Mouse (Mus musculus) hindbrain, embryonic 14.5 days (tissue): Measurements from ENCODE around the gene Pef1. TPM values are rescaled to one million over a fixed set of nuclear protein-coding genes. Genes with fewer than 3 reads are reported as not detected.
A peak's percentile ranks its signal among the peaks of the same experiment; 100 is the strongest.

Experiments
- ATAC-seq: fragments of 200-750 bp; cut with Nextera tagmentation; 2 replicates; pipeline ENCODE4 v1.8.0; 2017; ENCODE audit warnings: moderate number of reproducible peaks, mild to moderate bottlenecking, moderate TSS enrichment, moderate library complexity; ENCODE audit not compliant: low FRiP score
- DNase-seq: peaks from one replicate; pipeline ENCODE4 v3.0.0-alpha.2; 2015; ENCODE audit warnings: low spot score
- H3K27ac ChIP-seq: fragments of 300-500 bp; sonication (generic); 2 replicates; pipeline ENCODE4 v1.5.1; 2014; ENCODE audit warnings: mild to moderate bottlenecking, moderate library complexity
- H3K27me3 ChIP-seq: fragments of 300-500 bp; sonication (generic); 2 replicates; pipeline ENCODE4 v1.6.1; 2014; ENCODE audit warnings: mild to moderate bottlenecking, low read length, mixed read lengths; ENCODE audit not compliant: control insufficient read depth, insufficient read depth
- H3K36me3 ChIP-seq: fragments of 300-500 bp; sonication (generic); replicated peaks from 2 replicates; pipeline ENCODE4 v1.6.1; 2014; ENCODE audit not compliant: control insufficient read depth, insufficient read depth
- H3K4me1 ChIP-seq: fragments of 300-500 bp; sonication (generic); replicated peaks from 2 replicates; pipeline ENCODE4 v1.6.1; 2014; ENCODE audit warnings: antibody characterized with exemption, low read length, mixed read lengths; ENCODE audit not compliant: control insufficient read depth, insufficient read depth
- H3K4me2 ChIP-seq: fragments of 300-500 bp; sonication (generic); replicated peaks from 2 replicates; pipeline ENCODE4 v1.6.1; 2014; ENCODE audit warnings: mild to moderate bottlenecking, moderate library complexity
- H3K4me3 ChIP-seq: fragments of 300-500 bp; sonication (generic); replicated peaks from 2 replicates; pipeline ENCODE4 v1.5.1; 2014; ENCODE audit warnings: mild to moderate bottlenecking, low read length
- H3K9ac ChIP-seq: fragments of 300-500 bp; sonication (generic); 2 replicates; pipeline ENCODE4 v1.6.1; 2014
- H3K9me3 ChIP-seq: fragments of 300-500 bp; sonication (generic); 2 replicates; pipeline ENCODE4 v1.6.1; 2016; ENCODE audit warnings: low read length; ENCODE audit not compliant: control insufficient read depth
- WGBS: fragments of 180-500 bp; shearing (Covaris S2); extraction: QIAGEN DNeasy Blood & Tissue Kit; methylation state at CpG from one replicate; pipeline ENCODE4 v1.1.7; 2014; 5-methylcytosine and 5-hydroxymethylcytosine counted together
- polyA plus RNA-seq: library from polyadenylated mRNA; unstranded; fragments of >200 nt; fragmentation: Nextera tagmentation; extraction: Ambion mirVana; gene quantifications from 2 replicates; pipeline ENCODE4 v1.2.1, GENCODE M21; 2014

Gene Pef1
- polyA plus RNA-seq, 1 experiment from 2014 or later, result 66.0 TPM

GRCm38 (mm10) chr4:130124110-130124509 is 21.8 kb downstream of the Pef1 start:
- Histone ChIP-seq H3K36me3 (peaks cover 72% of the 10 kb centered on the region), H3K4me1 (no peaks in the 10 kb centered on the region), H3K27me3 (no peaks in the 10 kb centered on the region), H3K27ac (no peak overlapping the region), H3K4me2 (no peak overlapping the region), H3K9ac (no peak overlapping the region), H3K4me3 (no peak overlapping the region), H3K9me3 (no peaks in the 10 kb centered on the region)
- 93% methylated on average over 4 of the region's 4 CpGs for WGBS
- ATAC-seq (no peak), DNase-seq (no peak)

DNA sequence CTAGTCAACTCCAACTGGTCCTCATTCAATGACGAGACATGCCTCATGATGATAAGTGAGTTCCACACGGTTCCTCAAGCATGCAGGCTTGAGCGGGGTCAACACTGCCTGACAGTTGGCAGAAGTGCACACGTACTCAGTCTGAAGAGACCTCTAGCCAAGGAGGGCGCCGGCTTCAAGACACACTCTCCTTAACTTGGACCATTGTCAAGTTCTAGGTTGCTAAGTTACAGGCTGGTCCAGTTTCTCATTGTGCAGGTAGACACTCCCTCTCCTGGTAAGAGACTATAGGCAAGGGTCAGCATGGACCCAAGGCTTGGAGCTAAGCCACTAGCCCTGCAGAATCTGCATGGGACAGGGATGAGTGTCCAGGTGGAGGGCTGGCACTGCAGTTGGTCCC is 22.8 kb downstream of the Pef1 start:
- DNase-seq (no peak), ATAC-seq (no peak)
- Histone ChIP-seq H3K4me3 (no peak overlapping the region), H3K4me1 (no peaks in the 10 kb centered on the region; the same call in 1 of the 2 replicates), H3K9ac (no peak overlapping the region), H3K4me2 (no peak overlapping the region), H3K9me3 (no peaks in the 10 kb centered on the region), H3K27ac (no peak overlapping the region), H3K27me3 (no peaks in the 10 kb centered on the region), H3K36me3 (peaks cover 72% of the 10 kb centered on the region)
- WGBS, result 95% methylated on average over 6 of the region's 6 CpGs

DNA sequence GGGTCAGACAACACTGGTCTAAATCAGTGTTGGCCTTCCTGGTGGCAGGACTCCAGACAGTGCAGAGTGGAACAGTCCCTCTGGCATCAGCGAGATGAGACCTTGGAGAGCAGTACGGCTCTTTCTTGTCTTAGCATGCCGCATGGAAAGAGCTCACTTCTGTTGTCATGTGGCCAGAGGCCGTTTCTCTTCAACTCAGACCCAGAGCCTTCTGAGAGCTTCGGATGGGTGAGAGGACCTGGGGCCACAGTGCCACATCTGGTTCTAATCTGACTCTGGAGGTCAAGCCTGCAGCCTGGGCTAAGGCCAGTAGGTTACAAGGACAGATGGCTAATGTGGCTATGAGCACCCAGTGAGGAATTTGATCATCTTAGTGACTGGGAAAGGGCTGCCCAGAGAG is 23.6 kb downstream of the Pef1 start:
- no peak overlapping the region for H3K4me2 ChIP-seq
- no peak for ATAC-seq
- no peaks in the 10 kb centered on the region for H3K9me3 ChIP-seq
- 81% methylated on average over 5 of the region's 5 CpGs for WGBS
- no peak overlapping the region for H3K9ac ChIP-seq
- no peak overlapping the region for H3K4me3 ChIP-seq
- no peaks in the 10 kb centered on the region; the same call in 1 of the 2 replicates for H3K4me1 ChIP-seq
- no peak for DNase-seq
- no peak overlapping the region for H3K27ac ChIP-seq
- no peaks in the 10 kb centered on the region for H3K27me3 ChIP-seq
- peaks cover 72% of the 10 kb centered on the region for H3K36me3 ChIP-seq

DNA sequence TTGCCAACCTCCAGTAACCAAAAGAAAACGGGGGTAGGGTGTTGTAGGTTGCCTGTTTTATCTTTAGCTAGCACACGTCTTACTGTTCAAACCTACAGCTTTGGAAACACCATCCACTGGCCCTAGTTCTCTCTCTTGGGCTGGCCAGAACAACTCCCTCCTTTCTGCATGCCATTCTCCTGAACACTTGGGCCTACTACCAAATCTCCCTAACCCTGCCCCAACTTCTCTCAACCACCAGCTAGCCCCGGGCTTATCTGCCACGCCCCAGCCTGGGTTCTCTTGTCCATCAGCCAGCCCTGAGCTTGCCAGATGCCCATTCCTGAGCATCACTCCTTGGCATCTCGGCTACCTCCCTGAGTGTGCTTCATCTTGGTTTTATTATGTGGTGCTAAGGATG is 26.5 kb downstream of the Pef1 start:
- peaks cover 42% of the 10 kb centered on the region for H3K36me3 ChIP-seq
- no peak overlapping the region for H3K9ac ChIP-seq
- H3K27ac ChIP-seq, result no peak overlapping the region
- no peaks in the 10 kb centered on the region for H3K9me3 ChIP-seq
- ATAC-seq, result no peak
- H3K27me3 ChIP-seq, result no peaks in the 10 kb centered on the region
- 86% methylated on average over 5 of the region's 5 CpGs for WGBS
- no peaks in the 10 kb centered on the region; the same call in 1 of the 2 replicates for H3K4me1 ChIP-seq
- no peak overlapping the region for H3K4me2 ChIP-seq
- no peak for DNase-seq
- H3K4me3 ChIP-seq, result no peak overlapping the region

DNA sequence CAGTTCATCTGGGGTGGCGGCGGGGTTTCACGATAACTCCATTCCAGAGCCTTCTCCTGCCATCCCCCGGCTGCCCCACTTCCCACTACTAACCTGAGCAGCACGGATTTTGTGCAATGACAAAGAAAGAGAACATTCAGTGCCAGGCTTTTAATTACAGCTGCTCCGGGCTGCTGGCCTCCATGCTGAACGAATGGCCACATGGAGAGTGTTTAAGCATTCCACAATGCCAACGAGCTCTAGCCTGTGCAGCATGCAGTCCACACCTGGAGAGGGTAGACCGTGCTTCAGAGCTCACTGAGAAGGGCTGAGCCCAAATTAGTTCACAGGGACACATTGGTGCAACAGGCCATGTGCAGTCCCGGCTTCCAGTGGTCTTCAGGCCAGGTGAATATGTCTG is 27.7 kb downstream of the Pef1 start:
- no peak for ATAC-seq
- H3K4me3 ChIP-seq, result no peak overlapping the region
- H3K9ac ChIP-seq, result no peak overlapping the region
- H3K9me3 ChIP-seq, result no peaks in the 10 kb centered on the region
- no peak overlapping the region for H3K4me2 ChIP-seq
- peaks cover 31% of the 10 kb centered on the region for H3K36me3 ChIP-seq
- 69% methylated on average over 10 of the region's 10 CpGs for WGBS
- no peaks in the 10 kb centered on the region; the same call in 1 of the 2 replicates for H3K4me1 ChIP-seq
- H3K27ac ChIP-seq, result no peak overlapping the region
- no peak for DNase-seq
- no peaks in the 10 kb centered on the region for H3K27me3 ChIP-seq

- 50% methylated on average over 13 of the region's 13 CpGs for WGBS
- DNase-seq (no peak), ATAC-seq (no peak)
- Histone ChIP-seq H3K9ac (no peak overlapping the region), H3K9me3 (no peaks in the 10 kb centered on the region), H3K27ac (no peak overlapping the region), H3K4me2 (no peak overlapping the region), H3K36me3 (peaks cover 24% of the 10 kb centered on the region), H3K4me1 (no peaks in the 10 kb centered on the region; the same call in 1 of the 2 replicates), H3K27me3 (no peaks in the 10 kb centered on the region; the same call in 1 of the 2 replicates), H3K4me3 (no peak overlapping the region)
Measured at GRCm38 (mm10) chr4:130130641-130131350, 28.4 kb downstream of the Pef1 start.

DNA sequence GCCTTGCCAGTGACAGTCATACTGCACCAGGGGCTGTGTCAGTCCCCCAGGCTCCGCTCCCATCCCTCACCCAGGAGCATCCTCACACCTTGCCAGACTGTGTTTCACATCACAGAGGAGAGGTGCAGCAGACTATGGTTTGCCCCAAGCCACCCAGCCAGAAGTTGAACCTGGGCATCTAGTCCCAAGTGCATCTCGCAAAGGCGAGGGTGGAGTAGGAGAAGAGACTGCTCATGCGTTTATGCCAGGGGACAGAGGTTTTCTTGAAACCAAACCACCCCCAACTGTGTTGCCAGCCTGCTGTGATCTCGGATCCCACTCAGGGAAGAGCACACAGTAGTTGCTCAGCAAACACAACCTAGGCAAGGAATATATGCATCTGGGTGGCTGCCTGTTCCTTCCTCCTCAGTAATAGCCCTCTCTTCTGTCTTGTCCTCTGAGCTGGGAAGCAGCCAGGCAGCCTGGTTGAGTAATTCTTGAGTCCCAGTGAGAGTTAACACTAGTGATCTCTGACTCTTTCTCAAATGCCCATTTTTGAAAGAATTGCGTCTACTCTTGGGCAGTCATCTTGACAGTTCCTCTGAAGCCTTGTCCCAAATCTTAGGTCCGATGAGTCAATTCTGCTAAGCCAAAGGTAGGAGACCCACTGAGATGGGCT is 29.2 kb downstream of the Pef1 start:
- DNase-seq (no peak), ATAC-seq (no peak)
- no peak overlapping the region for H3K4me3 ChIP-seq
- H3K27ac ChIP-seq, result no peak overlapping the region
- peaks cover 16% of the 10 kb centered on the region for H3K36me3 ChIP-seq
- no peaks in the 10 kb centered on the region; the same call in 1 of the 2 replicates for H3K27me3 ChIP-seq
- H3K4me1 ChIP-seq, result no peaks in the 10 kb centered on the region; the same call in 1 of the 2 replicates
- 87% methylated on average over 7 of the region's 7 CpGs for WGBS
- H3K9me3 ChIP-seq, result no peaks in the 10 kb centered on the region
- no peak overlapping the region for H3K9ac ChIP-seq
- H3K4me2 ChIP-seq, result no peak overlapping the region

DNA sequence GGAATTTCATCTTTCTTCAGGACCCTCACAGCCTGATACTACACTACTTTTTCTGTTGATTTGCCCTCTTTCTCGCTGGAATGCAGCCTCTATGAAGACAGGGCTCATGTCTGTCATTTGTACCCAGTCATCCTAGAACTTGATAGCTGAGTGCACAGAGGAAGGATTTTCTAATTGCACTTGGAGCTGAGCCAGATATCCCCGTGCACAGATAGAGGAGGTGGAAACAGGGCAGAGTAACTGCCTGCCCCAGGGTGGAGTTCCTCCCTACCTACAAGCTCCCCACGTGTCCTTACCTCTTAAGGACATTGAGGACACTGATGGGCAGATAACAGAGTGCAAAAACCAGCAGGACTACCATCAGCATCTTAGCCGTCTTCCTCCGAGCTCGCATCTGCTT is 31.0 kb downstream of the Pef1 start:
- peaks cover 16% of the 10 kb centered on the region; the same call in 1 of the 2 replicates for H3K27me3 ChIP-seq
- 71% methylated on average over 6 of the region's 6 CpGs for WGBS
- H3K9ac ChIP-seq, result no peak overlapping the region
- H3K4me2 ChIP-seq, result no peak overlapping the region
- ATAC-seq (no peak), DNase-seq (no peak)
- no peak overlapping the region for H3K27ac ChIP-seq
- no peaks in the 10 kb centered on the region; the same call in 1 of the 2 replicates for H3K36me3 ChIP-seq
- H3K4me1 ChIP-seq, result no peaks in the 10 kb centered on the region; the same call in 1 of the 2 replicates
- H3K4me3 ChIP-seq, result no peak overlapping the region
- no peaks in the 10 kb centered on the region for H3K9me3 ChIP-seq

DNA sequence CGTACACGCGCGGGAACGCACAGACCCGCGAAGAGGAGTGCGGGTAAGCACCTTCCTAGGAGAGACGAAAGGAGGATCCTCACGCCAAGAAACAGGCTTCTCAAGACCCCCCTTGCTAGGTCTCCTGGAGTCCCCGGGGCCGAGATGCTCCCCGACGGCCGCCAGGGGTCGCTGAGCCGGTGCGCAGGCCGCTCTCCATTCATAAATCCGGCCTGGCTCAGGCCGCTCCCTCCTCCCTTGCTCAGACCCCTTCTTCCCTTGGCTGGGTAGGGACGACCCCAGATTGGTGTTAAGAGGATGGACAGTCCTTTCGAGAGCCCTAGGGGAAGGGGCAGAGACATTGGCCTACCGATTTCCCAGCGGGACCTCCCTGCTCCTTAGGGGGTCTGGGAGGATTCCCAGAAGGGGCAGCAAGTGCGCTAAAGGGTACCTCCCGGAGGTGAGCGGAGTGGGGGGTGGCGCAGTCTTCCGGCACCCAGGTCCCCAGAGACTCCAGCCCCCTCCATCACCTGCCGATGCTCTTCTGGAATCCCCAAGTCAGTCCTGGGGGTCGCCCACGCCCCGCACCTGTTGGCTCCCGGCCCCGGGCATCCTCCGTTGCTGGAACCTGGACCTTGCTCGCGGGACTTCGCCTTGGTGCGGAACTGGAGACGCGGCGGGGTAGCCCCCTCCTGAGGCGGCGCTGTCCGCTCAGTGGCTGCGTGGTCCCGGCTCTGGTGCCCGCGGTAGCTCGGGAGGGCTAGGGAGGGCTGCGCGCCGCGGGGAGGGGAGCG is 36.3 kb downstream of the Pef1 start:
- Histone ChIP-seq H3K27me3 (peaks cover 31% of the 10 kb centered on the region), H3K9ac (peak overlapping the region; percentile 53), H3K9me3 (no peaks in the 10 kb centered on the region), H3K27ac (no peak overlapping the region), H3K4me2 (peak overlapping the region; percentile 85), H3K36me3 (no peaks in the 10 kb centered on the region), H3K4me1 (peaks cover 21% of the 10 kb centered on the region; the same call in 1 of the 2 replicates), H3K4me3 (peak overlapping the region; percentile 36)
- DNase-seq (peak; percentile 80), ATAC-seq (peak; percentile 43)
- under 1% methylated on average over 48 of the region's 57 CpGs for WGBS
